Mouse (Mus musculus) limb, embryonic 11.5 days (tissue): ENCODE results near the gene Baz2b. TPM values are rescaled to one million over a fixed set of nuclear protein-coding genes. Genes with fewer than 3 reads are reported as not detected.
"Not testable (repeated sequence)": the region's sequence is repeated elsewhere in the genome, so short reads cannot be mapped to it uniquely, and the experiment has no call there.

Experiments
- ATAC-seq: fragments of 200-750 bp; cut with Nextera tagmentation; 2 replicates; pipeline ENCODE4 v1.8.0; 2017; ENCODE audit warnings: low read depth; ENCODE audit not compliant: insufficient number of reproducible peaks, low FRiP score, low TSS enrichment
- DNase-seq: peaks from one replicate; pipeline ENCODE4 v3.0.0-alpha.2; 2015; ENCODE audit warnings: low spot score
- H3K27ac ChIP-seq: fragments of 300-500 bp; sonication (generic); replicated peaks from 2 replicates; pipeline ENCODE4 v1.5.1; 2014; ENCODE audit warnings: low read depth, mild to moderate bottlenecking, low read length
- H3K27me3 ChIP-seq: fragments of 300-500 bp; sonication (generic); 2 replicates; pipeline ENCODE4 v1.6.1; 2014; ENCODE audit warnings: mild to moderate bottlenecking, low read length, mixed read lengths; ENCODE audit not compliant: control insufficient read depth, insufficient read depth
- H3K36me3 ChIP-seq: fragments of 300-500 bp; sonication (generic); 2 replicates; pipeline ENCODE4 v1.6.1; 2014; ENCODE audit warnings: mild to moderate bottlenecking, low read length, moderate library complexity, mixed read lengths; ENCODE audit not compliant: control insufficient read depth, insufficient read depth
- H3K4me1 ChIP-seq: fragments of 300-500 bp; sonication (generic); 2 replicates; pipeline ENCODE4 v1.6.1; 2014; ENCODE audit warnings: low read length, mixed read lengths; ENCODE audit not compliant: control insufficient read depth, insufficient read depth
- H3K4me2 ChIP-seq: fragments of 300-500 bp; sonication (generic); 2 replicates; pipeline ENCODE4 v1.6.1; 2014; ENCODE audit warnings: low read depth, mild to moderate bottlenecking, moderate library complexity; ENCODE audit not compliant: severe bottlenecking
- H3K4me3 ChIP-seq: fragments of 300-500 bp; sonication (generic); 2 replicates; pipeline ENCODE4 v1.5.1; 2014; ENCODE audit warnings: low read depth, low read length
- H3K9ac ChIP-seq: fragments of 300-500 bp; sonication (generic); 2 replicates; pipeline ENCODE4 v1.6.1; 2014; ENCODE audit warnings: mild to moderate bottlenecking, low read length
- H3K9me3 ChIP-seq: fragments of 300-500 bp; sonication (generic); 2 replicates; pipeline ENCODE4 v1.6.1; 2016; ENCODE audit warnings: low read length; ENCODE audit not compliant: control insufficient read depth
- WGBS: fragments of 180-500 bp; shearing (Covaris S2); extraction: QIAGEN DNeasy Blood & Tissue Kit; methylation state at CpG from one replicate; pipeline ENCODE4 v1.1.7; 2014; 5-methylcytosine and 5-hydroxymethylcytosine counted together
- polyA plus RNA-seq: library from polyadenylated mRNA; unstranded; fragments of >200 nt; fragmentation: Nextera tagmentation; extraction: Ambion mirVana; gene quantifications from 2 replicates; pipeline ENCODE4 v1.2.1, GENCODE M21; 2014

The Baz2b gene
- polyA plus RNA-seq, 1 experiment from 2014 or later, result 64.2 TPM

- 96% methylated on average over 1 of the region's 1 CpGs for WGBS
- not testable (repeated sequence) for H3K4me3 ChIP-seq, H3K9me3 ChIP-seq, H3K27ac ChIP-seq, H3K36me3 ChIP-seq, H3K9ac ChIP-seq, H3K4me1 ChIP-seq, H3K4me2 ChIP-seq, ATAC-seq, H3K27me3 ChIP-seq, DNase-seq
Observed at GRCm38 (mm10) chr2:60073798-60074197, 135.8 kb downstream of the Baz2b start.

- no peak overlapping the region for H3K4me3 ChIP-seq
- no peak overlapping the region for H3K27ac ChIP-seq
- ATAC-seq (no peak), DNase-seq (no peak)
- no peaks in the 10 kb centered on the region for H3K9me3 ChIP-seq
- H3K9ac ChIP-seq, result no peak overlapping the region
- WGBS, result 40% methylated on average over 8 of the region's 8 CpGs
- no peaks in the 10 kb centered on the region for H3K4me1 ChIP-seq
- no peak overlapping the region for H3K4me2 ChIP-seq
- H3K27me3 ChIP-seq, result no peaks in the 10 kb centered on the region
- no peaks in the 10 kb centered on the region for H3K36me3 ChIP-seq
Observed at GRCm38 (mm10) chr2:60071813-60072212, 137.8 kb downstream of the Baz2b start.

- no peak overlapping the region for H3K4me3 ChIP-seq
- H3K36me3 ChIP-seq, result no peaks in the 10 kb centered on the region
- H3K9ac ChIP-seq, result no peak overlapping the region
- H3K4me2 ChIP-seq, result no peak overlapping the region
- no peak for DNase-seq
- ATAC-seq, result no peak
- H3K4me1 ChIP-seq, result no peaks in the 10 kb centered on the region
- H3K27me3 ChIP-seq, result no peaks in the 10 kb centered on the region
- no peaks in the 10 kb centered on the region for H3K9me3 ChIP-seq
- 89% methylated on average over 5 of the region's 5 CpGs for WGBS
- no peak overlapping the region for H3K27ac ChIP-seq
Observed at GRCm38 (mm10) chr2:60070938-60071337, 138.7 kb downstream of the Baz2b start.

GRCm38 (mm10) chr2:60068468-60068867, 141.2 kb downstream of the Baz2b start:
- Histone ChIP-seq H3K4me2 (no peak overlapping the region), H3K9me3 (no peaks in the 10 kb centered on the region), H3K27ac (no peak overlapping the region), H3K9ac (no peak overlapping the region), H3K4me1 (no peaks in the 10 kb centered on the region), H3K4me3 (no peak overlapping the region), H3K27me3 (no peaks in the 10 kb centered on the region), H3K36me3 (no peaks in the 10 kb centered on the region)
- WGBS, result 91% methylated on average over 3 of the region's 3 CpGs
- no peak for DNase-seq
- no peak for ATAC-seq

- Histone ChIP-seq H3K27ac (no peak overlapping the region), H3K4me1 (no peaks in the 10 kb centered on the region), H3K4me2 (no peak overlapping the region), H3K4me3 (no peak overlapping the region), H3K9me3 (no peaks in the 10 kb centered on the region), H3K9ac (no peak overlapping the region), H3K27me3 (no peaks in the 10 kb centered on the region), H3K36me3 (no peaks in the 10 kb centered on the region)
- no peak for DNase-seq
- ATAC-seq, result no peak
- WGBS, result 89% methylated on average over 5 of the region's 5 CpGs
Observed at GRCm38 (mm10) chr2:60065415-60065814, 144.2 kb downstream of the Baz2b start.

- no peak overlapping the region for H3K9ac ChIP-seq
- no peak for ATAC-seq
- 92% methylated on average over 1 of the region's 1 CpGs for WGBS
- no peak overlapping the region for H3K4me2 ChIP-seq
- H3K9me3 ChIP-seq, result no peaks in the 10 kb centered on the region
- no peak overlapping the region for H3K27ac ChIP-seq
- no peak overlapping the region for H3K4me3 ChIP-seq
- H3K4me1 ChIP-seq, result no peaks in the 10 kb centered on the region
- no peaks in the 10 kb centered on the region for H3K36me3 ChIP-seq
- no peak for DNase-seq
- no peaks in the 10 kb centered on the region for H3K27me3 ChIP-seq
Observed at GRCm38 (mm10) chr2:60060185-60060775, 149.4 kb downstream of the Baz2b start.

- Histone ChIP-seq H3K9me3 (no peaks in the 10 kb centered on the region), H3K36me3 (no peaks in the 10 kb centered on the region), H3K27ac (no peak overlapping the region), H3K4me2 (no peak overlapping the region), H3K4me3 (no peak overlapping the region), H3K9ac (no peak overlapping the region), H3K27me3 (no peaks in the 10 kb centered on the region), H3K4me1 (no peaks in the 10 kb centered on the region)
- ATAC-seq (no peak), DNase-seq (no peak)
- 93% methylated on average over 5 of the region's 5 CpGs for WGBS
Observed at GRCm38 (mm10) chr2:60059300-60059699, 150.3 kb downstream of the Baz2b start.

GRCm38 (mm10) chr2:60056043-60056442, 153.6 kb downstream of the Baz2b start:
- no peak for ATAC-seq
- Histone ChIP-seq H3K36me3 (no peaks in the 10 kb centered on the region), H3K27me3 (no peaks in the 10 kb centered on the region), H3K9ac (no peak overlapping the region), H3K27ac (no peak overlapping the region), H3K4me3 (no peak overlapping the region), H3K4me1 (peaks cover 7% of the 10 kb centered on the region), H3K4me2 (no peak overlapping the region), H3K9me3 (no peaks in the 10 kb centered on the region)
- WGBS, result 32% methylated on average over 4 of the region's 4 CpGs
- no peak for DNase-seq
